Mouse (Mus musculus): ENCODE data around the gene Pla2g6.

Pla2g6 gene

GRCm38 (mm10) chr15:79326264-79326663, 1.9 kb downstream of the Pla2g6 start:
- in situ Hi-C loops (cut with MboI; ENCODE audit: unreplicated experiment in 2 of 2) = loop anchor here (10.0 to 25.0 kb wide), 2 partner anchors 51 to 439 kb away; partner anchors contain the start of genes Gga1 (in 1 of the 2), Gm49510 (in 1 of the 2) and Sh3bp1 (in 1 of the 2)

DNA sequence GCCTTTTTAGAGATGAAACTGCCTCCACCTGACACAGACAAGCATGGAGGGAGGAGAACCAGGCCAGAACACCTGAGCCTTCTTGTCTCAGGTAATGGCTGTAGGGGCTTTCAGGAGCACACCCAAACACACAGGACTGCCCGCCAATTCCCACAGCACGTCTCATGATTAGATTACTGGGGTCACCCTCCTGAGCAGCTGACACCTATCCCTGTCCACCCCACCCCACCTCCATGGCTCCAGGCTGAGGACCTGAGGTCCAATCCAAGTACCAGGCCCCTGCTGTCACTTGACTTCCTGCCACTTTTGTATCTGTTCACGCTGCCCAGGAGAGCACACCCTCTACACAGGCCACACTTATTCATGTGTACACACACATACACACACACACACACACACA, 2.4 kb downstream of the Pla2g6 start:
- in situ Hi-C loops (cut with MboI; ENCODE audit: unreplicated experiment in 2 of 2) = loop anchor here (10.0 to 25.0 kb wide), 2 partner anchors 51 to 438 kb away; partner anchors contain the start of genes Gga1 (in 1 of the 2), Gm49510 (in 1 of the 2) and Sh3bp1 (in 1 of the 2)

DNA sequence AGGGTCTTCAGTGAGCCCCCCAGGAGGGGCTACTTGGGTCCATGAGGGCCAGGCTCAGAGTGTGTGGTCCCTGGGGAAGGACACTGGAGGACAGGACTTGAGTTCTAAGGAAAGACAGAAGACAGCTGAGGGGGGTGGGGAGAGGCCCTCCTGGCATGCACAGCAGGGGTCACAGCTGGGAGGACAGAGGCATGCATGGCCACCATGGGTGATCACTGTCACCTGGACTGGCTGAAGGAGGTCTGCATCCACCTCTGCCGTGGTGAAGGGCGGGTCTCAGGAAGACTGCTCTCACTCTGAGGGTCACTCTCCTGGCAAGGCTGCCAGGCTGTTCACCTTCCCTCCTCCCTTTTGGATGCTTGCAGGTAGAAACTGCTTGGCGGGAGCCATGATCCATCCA, 3.8 kb downstream of the Pla2g6 start:
- in situ Hi-C loops (cut with MboI; ENCODE audit: unreplicated experiment in 2 of 2) = loop anchor here (5.0 to 10.0 kb wide), 2 partner anchors 38 to 50 kb away; no protein-coding TSS in a partner anchor

GRCm38 (mm10) chr15:79323791-79324155, 4.4 kb downstream of the Pla2g6 start:
- in situ Hi-C loops (cut with MboI; ENCODE audit: unreplicated experiment in 2 of 2) = loop anchor here (5.0 to 10.0 kb wide), 2 partner anchors 39 to 49 kb away; no protein-coding TSS in a partner anchor

DNA sequence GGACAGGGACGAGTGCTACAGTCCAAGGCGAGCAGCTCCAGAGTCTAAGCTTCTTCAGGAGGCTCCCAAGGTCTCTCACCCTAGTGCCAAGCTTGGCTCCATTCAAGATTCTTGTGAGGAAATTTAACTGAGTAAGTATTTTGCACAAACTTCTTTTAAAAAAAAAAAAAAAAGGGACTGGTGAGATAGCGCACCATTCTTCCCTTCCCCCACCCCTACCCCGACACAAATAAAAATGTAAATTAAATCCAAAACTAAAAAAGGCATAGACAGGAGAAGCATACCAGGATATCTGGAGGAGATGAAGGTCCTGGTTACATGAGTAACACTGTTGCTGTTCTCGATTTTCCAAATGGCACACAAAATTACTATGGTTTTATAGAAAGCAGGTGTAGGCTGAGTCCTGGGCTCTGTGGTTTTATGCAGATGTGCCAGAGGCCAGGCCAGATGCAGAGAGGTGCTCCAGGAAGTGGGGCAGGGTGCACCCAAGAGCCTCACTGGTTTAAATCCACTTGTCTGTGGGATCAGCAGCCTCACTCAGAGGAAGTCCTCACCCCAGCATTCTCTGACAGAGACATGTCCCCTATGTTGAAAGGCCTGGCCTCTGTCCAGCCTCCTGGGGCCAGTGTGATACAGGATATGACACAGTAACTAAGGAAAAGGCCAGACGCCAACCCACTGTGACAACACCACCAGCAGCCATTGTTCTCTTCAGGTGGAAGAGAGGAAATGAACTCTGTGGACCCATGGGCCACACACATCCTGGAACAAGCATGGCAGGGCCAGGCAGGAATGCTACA, 5.0 kb downstream of the Pla2g6 start:
- in situ Hi-C loops (cut with MboI; ENCODE audit: unreplicated experiment in 2 of 2) = loop anchor here (5.0 to 10.0 kb wide), 2 partner anchors 39 to 48 kb away; no protein-coding TSS in a partner anchor

DNA sequence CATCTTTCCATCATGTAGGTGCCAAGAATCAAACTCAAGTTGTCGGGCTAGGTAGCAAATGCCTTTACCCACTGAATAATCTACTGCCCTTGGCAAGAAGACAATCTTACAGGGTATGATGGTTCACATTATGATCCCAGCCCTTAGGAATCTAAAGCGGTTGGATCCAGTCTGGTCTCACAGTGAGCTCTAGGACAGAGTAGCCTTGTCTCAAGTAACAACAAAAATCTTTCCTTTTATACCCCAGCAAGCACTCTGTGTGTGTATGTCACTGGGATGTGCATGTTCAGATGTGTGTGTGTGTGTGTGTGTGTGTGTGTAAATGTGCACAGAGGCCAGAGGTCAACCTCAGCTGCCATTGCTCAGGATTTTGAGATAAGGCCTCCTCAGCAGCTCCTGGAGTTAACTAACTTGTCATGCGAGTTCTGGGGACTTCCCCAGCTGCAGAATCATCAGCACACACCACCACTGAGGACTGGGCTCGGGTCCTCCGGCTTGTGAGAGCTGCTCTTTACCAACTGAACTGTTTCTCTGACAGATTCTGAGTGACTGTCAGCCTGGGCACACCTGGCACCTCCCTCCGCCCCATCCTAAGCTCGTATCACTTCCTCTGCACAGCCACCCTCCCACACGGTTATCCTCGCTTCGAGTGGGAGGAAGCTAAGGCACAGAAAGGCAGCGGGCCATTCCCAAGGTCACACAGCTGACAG, 5.8 kb downstream of the Pla2g6 start:
- in situ Hi-C loops (cut with MboI; ENCODE audit: unreplicated experiment in 2 of 2) = loop anchor here (5.0 to 10.0 kb wide), 2 partner anchors 40 to 48 kb away; no protein-coding TSS in a partner anchor

DNA sequence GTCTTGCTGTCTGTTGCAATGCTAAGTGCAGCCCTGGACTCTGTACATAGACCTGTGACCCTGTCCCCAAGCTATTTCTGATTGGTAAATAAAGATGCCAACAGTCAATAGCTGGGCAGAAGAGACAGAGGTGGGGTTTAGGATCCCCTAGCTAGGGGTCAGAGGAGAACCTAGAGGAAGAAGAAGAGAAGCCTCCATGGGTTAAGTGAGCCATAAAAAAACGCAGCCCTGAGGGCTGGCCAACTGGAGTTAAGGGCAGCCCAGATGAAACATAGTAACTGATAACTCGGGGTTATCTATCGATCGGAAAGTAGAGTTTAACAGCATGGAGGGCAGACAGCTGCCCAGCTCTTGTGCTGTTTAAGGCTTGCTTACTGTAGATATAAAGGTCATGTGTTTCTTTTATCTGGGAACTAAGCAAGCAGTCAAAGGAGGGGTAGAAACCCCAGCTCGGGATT, 6.4 kb downstream of the Pla2g6 start:
- in situ Hi-C loops (cut with MboI; ENCODE audit: unreplicated experiment in 2 of 2) = loop anchor here (5.0 to 10.0 kb wide), 2 partner anchors 41 to 47 kb away; no protein-coding TSS in a partner anchor

- in situ Hi-C loops (cut with MboI; ENCODE audit: unreplicated experiment in 2 of 2) = no loop called here
These were observed 14.3 kb downstream of the Pla2g6 start for GRCm38 (mm10) chr15:79313848-79314369.

DNA sequence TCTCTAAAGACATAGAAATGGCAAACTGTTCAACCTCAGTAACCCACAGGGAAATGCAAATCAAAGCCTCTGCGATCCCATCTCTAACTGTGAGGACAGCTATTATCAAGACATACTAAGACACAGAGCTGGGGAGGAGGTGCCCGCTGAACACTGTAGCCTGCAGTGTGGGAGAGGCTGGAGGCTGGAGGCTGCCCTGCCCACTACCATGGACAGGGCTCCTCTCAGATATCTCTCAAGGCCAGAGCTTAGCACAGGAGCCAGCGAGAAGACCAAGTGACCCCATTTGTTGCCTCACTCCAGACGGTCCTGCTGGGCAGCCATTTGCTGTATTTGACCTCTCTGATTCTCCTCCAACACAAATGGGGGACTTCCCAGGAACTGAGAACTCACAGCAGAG, 20.3 kb downstream of the Pla2g6 start:
- in situ Hi-C loops (cut with MboI; ENCODE audit: unreplicated experiment in 2 of 2) = no loop called here

GRCm38 (mm10) chr15:79306043-79306637, 22.1 kb downstream of the Pla2g6 start:
- in situ Hi-C loops (cut with MboI; ENCODE audit: unreplicated experiment in 2 of 2) = no loop called here

DNA sequence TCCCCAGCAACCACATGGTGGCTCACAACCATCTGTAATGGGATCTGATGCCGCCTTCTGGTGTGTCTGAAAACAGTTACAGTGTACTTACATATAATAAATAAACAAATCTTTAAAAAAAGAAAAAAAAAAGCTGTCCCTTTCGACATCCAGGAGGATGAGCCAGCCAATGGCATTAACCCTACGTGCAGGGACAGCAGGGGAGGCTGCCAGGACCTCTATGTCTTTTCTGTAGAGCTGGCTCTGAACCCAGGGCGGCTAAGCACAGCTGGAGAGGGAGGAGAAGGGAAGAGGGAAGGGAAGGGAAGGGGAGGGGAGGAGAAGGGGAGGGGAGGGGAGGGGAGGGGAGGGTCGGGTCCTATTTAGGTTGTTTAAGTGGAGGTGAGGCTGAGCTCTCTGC, 23.4 kb downstream of the Pla2g6 start:
- in situ Hi-C loops (cut with MboI; ENCODE audit: unreplicated experiment in 2 of 2) = no loop called here

DNA sequence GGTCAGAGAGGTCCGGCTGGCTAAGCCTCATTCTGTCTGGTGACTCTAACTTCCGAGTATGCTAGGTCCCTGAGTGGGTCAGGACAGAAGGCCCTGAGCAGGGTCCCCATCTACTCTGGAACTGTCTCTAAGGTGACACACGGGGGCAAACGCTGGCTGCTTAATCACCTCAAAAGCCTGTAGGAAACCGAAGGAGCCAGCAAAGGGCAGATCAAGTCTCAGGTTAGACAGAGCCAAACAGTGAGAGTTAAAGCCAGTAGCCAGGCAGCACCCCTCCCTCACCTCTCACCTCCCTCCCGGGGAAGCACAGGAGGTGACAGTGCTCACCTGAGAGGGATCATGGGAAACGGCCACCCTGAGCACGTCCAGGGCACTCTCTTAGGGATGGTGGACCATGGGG, 24.5 kb downstream of the Pla2g6 start:
- in situ Hi-C loops (cut with MboI; ENCODE audit: unreplicated experiment in 2 of 2) = no loop called here

DNA sequence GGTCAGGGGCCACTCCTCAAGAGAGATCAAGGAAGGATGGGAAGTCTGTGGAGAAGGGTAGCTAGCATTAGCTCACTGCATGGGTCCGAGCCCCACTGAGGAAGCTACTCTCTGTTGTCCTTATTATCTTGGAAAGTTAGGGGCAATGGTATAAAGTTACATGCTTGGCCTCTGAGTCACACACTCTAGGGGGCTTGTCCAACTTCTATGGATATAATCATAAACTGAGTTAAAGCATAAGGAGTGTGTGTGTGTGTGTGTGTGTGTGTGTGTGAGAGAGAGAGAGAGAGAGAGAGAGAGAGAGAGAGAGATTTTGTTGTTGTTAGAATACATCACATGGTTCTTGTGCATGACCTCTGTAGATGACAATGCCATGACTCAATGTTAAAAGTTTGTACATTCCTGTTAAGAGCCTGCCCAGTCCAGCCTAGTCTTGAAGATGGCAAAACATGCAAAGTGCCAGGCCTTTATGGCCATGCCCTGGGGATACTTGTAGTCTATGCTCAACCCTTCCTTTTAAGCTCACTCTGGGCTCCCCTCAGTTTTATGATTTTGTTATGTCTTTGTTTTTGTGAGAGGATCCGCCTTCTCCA, 28.5 kb downstream of the Pla2g6 start:
- in situ Hi-C loops (cut with MboI; ENCODE audit: unreplicated experiment in 2 of 2) = no loop called here

- in situ Hi-C loops (cut with MboI; ENCODE audit: unreplicated experiment in 2 of 2) = no loop called here
These were observed 29.6 kb downstream of the Pla2g6 start for GRCm38 (mm10) chr15:79298553-79298952.

DNA sequence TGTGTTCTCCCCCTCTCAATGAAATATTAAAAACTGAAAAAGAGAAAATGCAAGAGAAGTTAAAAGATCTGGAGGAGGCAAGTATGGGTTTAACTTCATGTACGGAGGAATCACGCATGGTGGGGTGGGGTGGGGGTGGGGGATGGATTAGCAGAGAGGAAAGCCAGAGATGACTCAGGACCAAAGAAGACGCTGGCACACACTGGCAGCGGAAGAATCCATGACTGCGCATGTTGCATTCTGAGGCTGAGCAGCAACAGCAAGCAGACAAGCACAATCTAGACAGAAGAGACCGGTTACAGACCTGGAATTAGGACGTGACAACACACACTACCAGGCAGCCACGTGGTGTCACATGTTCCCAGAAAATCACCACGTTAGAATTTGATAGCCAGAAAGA, 35.4 kb downstream of the Pla2g6 start:
- in situ Hi-C loops (cut with MboI; ENCODE audit: unreplicated experiment in 2 of 2) = no loop called here

- in situ Hi-C loops (cut with MboI; ENCODE audit: unreplicated experiment in 2 of 2) = no loop called here
These were observed 37.9 kb downstream of the Pla2g6 start for GRCm38 (mm10) chr15:79290340-79290739.

- in situ Hi-C loops (cut with MboI; ENCODE audit: unreplicated experiment in 2 of 2) = loop anchor here in 1 of 2 experiments (5.0 kb wide), 1 partner anchor 88 kb away; no protein-coding TSS in a partner anchor
These were observed 38.7 kb downstream of the Pla2g6 start for GRCm38 (mm10) chr15:79289441-79289840.

DNA sequence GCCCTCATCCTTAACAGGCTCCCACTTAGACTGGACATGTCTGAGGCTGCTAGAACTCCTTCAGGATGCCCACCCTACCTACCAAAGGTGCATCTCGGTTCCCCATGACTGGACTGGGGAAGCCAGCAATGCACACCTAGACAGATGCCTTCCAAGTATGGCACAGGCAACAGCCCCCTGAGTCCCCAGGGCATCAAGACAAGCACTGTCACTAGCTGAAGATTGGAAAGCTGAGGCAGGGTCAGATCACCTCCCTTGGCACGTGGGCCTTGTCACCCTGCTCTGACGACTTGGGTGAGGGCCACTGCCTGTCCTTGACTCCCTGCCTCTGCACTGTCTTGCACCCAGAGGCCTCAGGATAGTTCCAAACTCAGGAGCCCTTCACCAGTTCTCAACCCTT, 39.8 kb downstream of the Pla2g6 start:
- in situ Hi-C loops (cut with MboI; ENCODE audit: unreplicated experiment in 2 of 2) = loop anchor here in 1 of 2 experiments (5.0 kb wide), 1 partner anchor 89 kb away; no protein-coding TSS in a partner anchor

- in situ Hi-C loops (cut with MboI; ENCODE audit: unreplicated experiment in 2 of 2) = loop anchor here in 1 of 2 experiments (5.0 kb wide), 1 partner anchor 90 kb away; no protein-coding TSS in a partner anchor
These were observed 41.1 kb downstream of the Pla2g6 start for GRCm38 (mm10) chr15:79287091-79287490.

- in situ Hi-C loops (cut with MboI; ENCODE audit: unreplicated experiment in 2 of 2) = loop anchor here in 1 of 2 experiments (5.0 kb wide), 1 partner anchor 91 kb away; no protein-coding TSS in a partner anchor
These were observed 42.0 kb downstream of the Pla2g6 start for GRCm38 (mm10) chr15:79286141-79286540.

Measured in v-Abl transformed pro-B cells (cell line).